19 mouse cellular contexts compared by ENCODE assay signal in genomic region chrX:157477328-157477727, GRCm38 (mm10). TPM values are rescaled to one million over a fixed set of nuclear protein-coding genes. Genes with fewer than 3 reads are reported as not detected.
DNase-seq lines count a peak whose midpoint lies in the region; ATAC-seq and TF ChIP-seq lines count a peak whose summit lies in the region.
"Had no signal": no experiment of that assay in that cellular context is flagged by ENCODE, and none has a peak within 500 bp of the region (broad histone marks: within the 10 kb centered on the region; RNA-seq: fewer than 3 reads in every experiment).

No protein-coding gene starts in this region.

- peak; percentile 6 for DNase-seq in midbrain, postnatal 0 days (ENCODE audit: low spot score)
- DNase-seq in midbrain, embryonic 11.5 days (ENCODE audit: low spot score, missing footprints), result no peak
- no peak for DNase-seq in G1E (ENCODE audit: low spot score)
- DNase-seq in hindbrain, postnatal 0 days (ENCODE audit: low spot score), result no peak
- no peak for DNase-seq in stomach, postnatal 0 days (ENCODE audit: low spot score)
- no peak for DNase-seq in spleen, postnatal 10 days (ENCODE audit: low spot score in 2 of 2)
- DNase-seq: adrenal gland, adult 2 months; adrenal gland, postnatal 25 days; cerebellum, adult 2 months; cerebellum, postnatal 14 days; gastrocnemius, postnatal 25 days; heart, postnatal 10 days had no signal

- H3K4me1 ChIP-seq in midbrain, postnatal 0 days (ENCODE audit: insufficient read depth, low read length), result no peaks in the 10 kb centered on the region
- H3K4me1 ChIP-seq in midbrain, embryonic 11.5 days (ENCODE audit: control insufficient read depth, insufficient read depth, low read length), result no peaks in the 10 kb centered on the region
- 0 out of 2 replicates have a peak, but pooled peaks cover 2% of the 10 kb centered on the region for H3K4me1 ChIP-seq in G1E (ENCODE audit: insufficient read depth, low read depth, low read length)
- no peaks in the 10 kb centered on the region for H3K4me1 ChIP-seq in hindbrain, postnatal 0 days (ENCODE audit: insufficient read depth, low read length)
- no peaks in the 10 kb centered on the region for H3K4me1 ChIP-seq in stomach, postnatal 0 days (replicated peaks; ENCODE audit: control insufficient read depth, insufficient read depth)
- H3K4me1 ChIP-seq: forebrain, embryonic 12.5 days; heart, embryonic 10.5 days; hindbrain, embryonic 13.5 days; intestine, embryonic 15.5 days had no signal

- no peak for TF ChIP-seq EP300 in stomach, postnatal 0 days (optimal IDR thresholded peaks at IDR 0.05)

- H3K9me3 ChIP-seq in midbrain, postnatal 0 days (ENCODE audit: low read length), result no peaks in the 10 kb centered on the region
- no peaks in the 10 kb centered on the region for H3K9me3 ChIP-seq in midbrain, embryonic 11.5 days (ENCODE audit: control insufficient read depth, low read length)
- no peaks in the 10 kb centered on the region for H3K9me3 ChIP-seq in G1E (replicated peaks)
- H3K9me3 ChIP-seq in hindbrain, postnatal 0 days (ENCODE audit: low read length), result no peaks in the 10 kb centered on the region
- no peaks in the 10 kb centered on the region for H3K9me3 ChIP-seq in stomach, postnatal 0 days (ENCODE audit: control insufficient read depth, low read length)
- H3K9me3 ChIP-seq: embryonic facial prominence, embryonic 13.5 days; forebrain, embryonic 12.5 days; heart, embryonic 10.5 days; hindbrain, embryonic 13.5 days; intestine, embryonic 15.5 days had no signal

- 70% methylated on average over 3 of the region's 3 CpGs for WGBS in midbrain, postnatal 0 days
- 90% methylated on average over 3 of the region's 3 CpGs for WGBS in midbrain, embryonic 11.5 days
- 54% methylated on average over 2 of the region's 3 CpGs for WGBS in macrophage (ENCODE audit: missing documents)
- WGBS in hindbrain, postnatal 0 days, result 58% methylated on average over 3 of the region's 3 CpGs
- WGBS in stomach, postnatal 0 days, result 53% methylated on average over 3 of the region's 3 CpGs

- no peaks in the 10 kb centered on the region for H3K36me3 ChIP-seq in midbrain, postnatal 0 days (ENCODE audit: insufficient read depth, low read length)
- no peaks in the 10 kb centered on the region for H3K36me3 ChIP-seq in midbrain, embryonic 11.5 days (ENCODE audit: control insufficient read depth, insufficient read depth, low read length)
- peaks cover 8% of the 10 kb centered on the region for H3K36me3 ChIP-seq in G1E (replicated peaks)
- no peaks in the 10 kb centered on the region for H3K36me3 ChIP-seq in macrophage (ENCODE audit: inconsistent target)
- H3K36me3 ChIP-seq in hindbrain, postnatal 0 days (ENCODE audit: insufficient read depth, low read length), result no peaks in the 10 kb centered on the region
- H3K36me3 ChIP-seq in stomach, postnatal 0 days (ENCODE audit: control insufficient read depth, insufficient read depth, low read length), result no peaks in the 10 kb centered on the region
- H3K36me3 ChIP-seq: embryonic facial prominence, embryonic 13.5 days; forebrain, embryonic 12.5 days; heart, embryonic 10.5 days; hindbrain, embryonic 13.5 days; intestine, embryonic 15.5 days had no signal

- H3K27me3 ChIP-seq in midbrain, postnatal 0 days (ENCODE audit: insufficient read depth, low read length), result no peaks in the 10 kb centered on the region
- no peaks in the 10 kb centered on the region for H3K27me3 ChIP-seq in midbrain, embryonic 11.5 days (ENCODE audit: control insufficient read depth, insufficient read depth, low read length)
- no peaks in the 10 kb centered on the region for H3K27me3 ChIP-seq in G1E (ENCODE audit: insufficient read depth, low read length)
- no peaks in the 10 kb centered on the region for H3K27me3 ChIP-seq in hindbrain, postnatal 0 days (ENCODE audit: insufficient read depth, low read length)
- no peaks in the 10 kb centered on the region for H3K27me3 ChIP-seq in stomach, postnatal 0 days (ENCODE audit: control insufficient read depth, insufficient read depth, low read length)
- H3K27me3 ChIP-seq: embryonic facial prominence, embryonic 13.5 days; forebrain, embryonic 12.5 days; hindbrain, embryonic 13.5 days; intestine, embryonic 15.5 days had no signal

- TF ChIP-seq CTCF in midbrain, postnatal 0 days (IDR thresholded peaks at IDR 0.05), result no peak
- TF ChIP-seq CTCF in G1E (IDR thresholded peaks at IDR 0.05; ENCODE audit: low read depth, low read length), result no peak
- TF ChIP-seq CTCF in hindbrain, postnatal 0 days (IDR thresholded peaks at IDR 0.05; ENCODE audit: low read depth), result no peak
- no peak for TF ChIP-seq CTCF in stomach, postnatal 0 days (IDR thresholded peaks at IDR 0.05; ENCODE audit: low read depth)

- no peak overlapping the region for H3K4me2 ChIP-seq in midbrain, postnatal 0 days (ENCODE audit: low read depth, low read length, poor library complexity, severe bottlenecking)
- H3K4me2 ChIP-seq in midbrain, embryonic 11.5 days, result no peak overlapping the region
- no peak overlapping the region for H3K4me2 ChIP-seq in hindbrain, postnatal 0 days (ENCODE audit: low read depth, low read length)
- no peak overlapping the region for H3K4me2 ChIP-seq in stomach, postnatal 0 days (replicated peaks; ENCODE audit: low read depth)
- H3K4me2 ChIP-seq: embryonic facial prominence, embryonic 13.5 days; forebrain, embryonic 12.5 days; hindbrain, embryonic 13.5 days; intestine, embryonic 15.5 days had no signal

- H3K79me2 ChIP-seq in macrophage (ENCODE audit: inconsistent target), result peaks cover 82% of the 10 kb centered on the region

- no peak overlapping the region for H3K27ac ChIP-seq in midbrain, postnatal 0 days (ENCODE audit: low read depth, low read length)
- no peak overlapping the region for H3K27ac ChIP-seq in midbrain, embryonic 11.5 days (ENCODE audit: low read depth, low read length)
- peak overlapping the region; percentile 66 for H3K27ac ChIP-seq in macrophage
- H3K27ac ChIP-seq in hindbrain, postnatal 0 days, result no peak overlapping the region
- no peak overlapping the region for H3K27ac ChIP-seq in stomach, postnatal 0 days (replicated peaks)
- H3K27ac ChIP-seq: embryonic facial prominence, embryonic 13.5 days; forebrain, embryonic 12.5 days; heart, embryonic 10.5 days; hindbrain, embryonic 13.5 days; intestine, embryonic 15.5 days had no signal

- ATAC-seq in midbrain, postnatal 0 days (ENCODE audit: low FRiP score), result no peak
- no peak for ATAC-seq in midbrain, embryonic 11.5 days (ENCODE audit: low FRiP score)
- ATAC-seq in G1E (ENCODE audit: extremely low read depth, insufficient number of reproducible peaks, low FRiP score, poor library complexity, severe bottlenecking), result 0 out of 2 replicates have a peak, but pooled peaks have one; percentile 12
- no peak for ATAC-seq in hindbrain, postnatal 0 days
- ATAC-seq in stomach, postnatal 0 days (ENCODE audit: low FRiP score, low TSS enrichment), result no peak
- ATAC-seq: forebrain, embryonic 16.5 days; intestine, embryonic 15.5 days had no signal

- H3K9ac ChIP-seq in midbrain, postnatal 0 days (replicated peaks; ENCODE audit: low read length, poor library complexity, severe bottlenecking), result no peak overlapping the region
- H3K9ac ChIP-seq in midbrain, embryonic 11.5 days (ENCODE audit: low read length), result no peak overlapping the region
- H3K9ac ChIP-seq in hindbrain, postnatal 0 days (replicated peaks; ENCODE audit: low read length), result no peak overlapping the region
- H3K9ac ChIP-seq in stomach, postnatal 0 days (ENCODE audit: low read length), result no peak overlapping the region
- H3K9ac ChIP-seq: embryonic facial prominence, embryonic 13.5 days; forebrain, embryonic 12.5 days; hindbrain, embryonic 13.5 days; intestine, embryonic 15.5 days had no signal

- no peak overlapping the region for H3K4me3 ChIP-seq in midbrain, postnatal 0 days (ENCODE audit: low read depth, low read length)
- H3K4me3 ChIP-seq in midbrain, embryonic 11.5 days (ENCODE audit: low read depth, low read length), result no peak overlapping the region
- no peak overlapping the region for H3K4me3 ChIP-seq in G1E (ENCODE audit: low read depth, low read length)
- no peak overlapping the region for H3K4me3 ChIP-seq in macrophage (ENCODE audit: inconsistent target)
- H3K4me3 ChIP-seq in hindbrain, postnatal 0 days (ENCODE audit: low read length), result no peak overlapping the region
- no peak overlapping the region for H3K4me3 ChIP-seq in stomach, postnatal 0 days (ENCODE audit: low read depth, low read length)
- H3K4me3 ChIP-seq: embryonic facial prominence, embryonic 13.5 days; forebrain, embryonic 12.5 days; heart, embryonic 10.5 days; hindbrain, embryonic 13.5 days; intestine, embryonic 15.5 days had no signal

RNA-seq across cellular contexts. Expression of gene Sms, which starts 14.8 kb away (rescaled TPM):
- total RNA-seq in midbrain, postnatal 0 days (2014; rRNA removed), result 119 and 170 TPM in 2 replicates
- polyA plus RNA-seq in midbrain, postnatal 0 days (2015; fragmentation: Nextera tagmentation; extraction: Ambion mirVana), result 200 and 212 TPM in 2 replicates
- polyA plus RNA-seq in midbrain, embryonic 11.5 days (2014; fragmentation: Nextera tagmentation; extraction: Ambion mirVana), result 112 and 118 TPM in 2 replicates
- total RNA-seq in G1E (2014; fragmentation: Nextera tagmentation) (79.9 and 80.6 TPM in 2 replicates), G1E (2017) (76.3 and 80.2 TPM in 2 replicates)
- polyA plus RNA-seq in G1E (2012) (35.5 and 37.0 TPM in 2 replicates), macrophage (2018) (25.8 to 45.8 TPM (median 26.0 TPM) in 3 replicates)
- total RNA-seq in macrophage (2018; cell fraction: chromatin; rRNA removed), result 100 to 1,000 TPM in 5 of 26 experiments, 10 to 100 TPM in 21; 39.1 to 138 (median 64.2) TPM
- 10 to 100 TPM; 18.4 to 29.5 (median 22.5) TPM for total RNA-seq in macrophage (2018; cell fraction: cytosol; rRNA removed)
- total RNA-seq in macrophage (2018; cell fraction: nucleus; rRNA removed), result 100 to 1,000 TPM in 2 of 26 experiments, 10 to 100 TPM in 24; 28.4 to 164 (median 49.1) TPM
- total RNA-seq in hindbrain, postnatal 0 days (2014; rRNA removed), result 94.5 and 109 TPM in 2 replicates
- 174 and 179 TPM in 2 replicates for polyA plus RNA-seq in hindbrain, postnatal 0 days (2015; fragmentation: Nextera tagmentation; extraction: Ambion mirVana)
- polyA plus RNA-seq in stomach, postnatal 0 days (2015; fragmentation: Nextera tagmentation; extraction: Ambion mirVana), result 28.3 and 30.7 TPM in 2 replicates
